Mouse (Mus musculus): ENCODE measurements at regions not wholly inside any gene's neighbourhood (a gene's known extent, or its start where the extent isn't known, plus 50 kb on each side); places are given as distances from the start of the nearest gene placed in this dataset.
A peak's percentile ranks its signal among the peaks of the same experiment; 100 is the strongest.

DNA sequence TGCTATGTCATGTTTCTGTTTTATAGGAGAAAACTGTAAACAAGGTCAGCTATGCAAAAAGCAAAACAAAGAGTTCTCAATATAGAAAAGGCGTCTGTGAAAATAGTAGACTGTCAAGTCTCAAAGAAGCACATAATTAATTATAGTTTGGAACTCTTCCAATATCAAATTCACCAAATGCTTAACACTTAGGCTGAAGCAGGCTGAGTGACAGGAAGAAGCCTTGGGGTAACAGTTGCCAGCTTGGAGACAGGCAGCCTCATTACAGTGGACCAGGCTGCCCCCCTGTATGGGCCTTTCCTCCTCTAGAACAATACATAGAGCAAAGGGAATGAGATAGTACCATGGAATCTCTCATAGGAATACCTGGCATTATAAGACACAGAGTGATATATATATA is 364.8 kb upstream of the Tenm2 start:
- 72% methylated on average over 1 of the region's 1 CpGs for WGBS
- no peak for ATAC-seq (ENCODE audit: insufficient number of reproducible peaks, insufficient read depth, low FRiP score, low TSS enrichment, low read depth)

DNA sequence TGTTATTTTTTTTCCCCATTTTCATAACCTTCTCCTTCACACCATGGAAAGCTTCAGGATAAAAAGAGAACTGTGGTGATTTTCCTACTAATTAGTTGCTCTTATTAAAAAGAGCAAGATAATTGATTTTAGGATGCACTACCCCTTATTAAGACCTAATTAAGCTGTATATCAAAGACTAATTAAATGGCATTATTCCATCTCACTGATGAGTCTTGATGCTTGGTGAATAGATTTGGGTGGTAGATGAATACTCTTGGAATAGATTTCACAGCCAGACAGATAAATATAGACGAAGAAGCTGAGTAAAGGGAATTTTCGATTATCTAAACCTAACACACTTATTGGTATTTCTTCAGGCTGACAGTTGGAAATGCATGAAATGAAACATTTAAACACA is 346.5 kb upstream of the Tenm2 start:
- H3K9ac ChIP-seq (replicated peaks), result no peak overlapping the region
- ATAC-seq (ENCODE audit: insufficient number of reproducible peaks, insufficient read depth, low FRiP score, low TSS enrichment, low read depth), result no peak
- H3K4me2 ChIP-seq, result no peak overlapping the region
- no peaks in the 10 kb centered on the region for H3K36me3 ChIP-seq
- H3K4me3 ChIP-seq (replicated peaks), result no peak overlapping the region
- WGBS, result 84% methylated on average over 2 of the region's 2 CpGs
- H3K27ac ChIP-seq, result no peak overlapping the region
- H3K4me1 ChIP-seq (replicated peaks), result no peaks in the 10 kb centered on the region
- H3K27me3 ChIP-seq, result no peaks in the 10 kb centered on the region
- H3K9me3 ChIP-seq, result no peaks in the 10 kb centered on the region

More for the DNA sequence above, 364.8 kb upstream of the Tenm2 start:
- H3K27me3 ChIP-seq, result no peaks in the 10 kb centered on the region
- H3K4me1 ChIP-seq (replicated peaks), result no peaks in the 10 kb centered on the region
- no peak overlapping the region for H3K4me3 ChIP-seq (replicated peaks)
- no peaks in the 10 kb centered on the region for H3K9me3 ChIP-seq
- no peak overlapping the region for H3K4me2 ChIP-seq
- no peak overlapping the region for H3K27ac ChIP-seq
- no peaks in the 10 kb centered on the region for H3K36me3 ChIP-seq
- H3K9ac ChIP-seq (replicated peaks), result no peak overlapping the region

GRCm38 (mm10) chr11:37533624-37534023 is 297.9 kb upstream of the Tenm2 start:
- H3K27ac ChIP-seq, result no peak overlapping the region
- WGBS, result 68% methylated on average over 2 of the region's 2 CpGs

GRCm38 (mm10) chr11:37532476-37532875 is 296.7 kb upstream of the Tenm2 start:
- ATAC-seq (ENCODE audit: insufficient number of reproducible peaks, insufficient read depth, low FRiP score, low TSS enrichment, low read depth), result no peak
- Histone ChIP-seq H3K4me1 (replicated peaks) (no peaks in the 10 kb centered on the region; the same call in 1 of the 2 replicates), H3K27me3 (no peaks in the 10 kb centered on the region), H3K27ac (no peak overlapping the region), H3K36me3 (no peaks in the 10 kb centered on the region), H3K9ac (replicated peaks) (no peak overlapping the region), H3K4me3 (replicated peaks) (no peak overlapping the region), H3K9me3 (no peaks in the 10 kb centered on the region), H3K4me2 (no peak overlapping the region)
- WGBS, result 53% methylated on average over 2 of the region's 2 CpGs

More at GRCm38 (mm10) chr11:37533624-37534023, 297.9 kb upstream of the Tenm2 start:
- Histone ChIP-seq H3K36me3 (no peaks in the 10 kb centered on the region), H3K9me3 (no peaks in the 10 kb centered on the region), H3K4me2 (no peak overlapping the region), H3K27me3 (no peaks in the 10 kb centered on the region), H3K4me1 (replicated peaks) (no peaks in the 10 kb centered on the region; the same call in 1 of the 2 replicates), H3K9ac (replicated peaks) (no peak overlapping the region), H3K4me3 (replicated peaks) (no peak overlapping the region)
- ATAC-seq (ENCODE audit: insufficient number of reproducible peaks, insufficient read depth, low FRiP score, low TSS enrichment, low read depth), result no peak

- Histone ChIP-seq H3K27me3 (no peaks in the 10 kb centered on the region), H3K27ac (no peak overlapping the region), H3K4me1 (replicated peaks) (no peaks in the 10 kb centered on the region), H3K9me3 (no peaks in the 10 kb centered on the region), H3K4me3 (replicated peaks) (no peak overlapping the region), H3K36me3 (no peaks in the 10 kb centered on the region), H3K9ac (replicated peaks) (no peak overlapping the region), H3K4me2 (no peak overlapping the region)
- no peak for ATAC-seq (ENCODE audit: insufficient number of reproducible peaks, insufficient read depth, low FRiP score, low TSS enrichment, low read depth)
- WGBS, result 78% methylated on average over 3 of the region's 3 CpGs
Observed at GRCm38 (mm10) chr11:37498463-37499015, 262.8 kb upstream of the Tenm2 start.

DNA sequence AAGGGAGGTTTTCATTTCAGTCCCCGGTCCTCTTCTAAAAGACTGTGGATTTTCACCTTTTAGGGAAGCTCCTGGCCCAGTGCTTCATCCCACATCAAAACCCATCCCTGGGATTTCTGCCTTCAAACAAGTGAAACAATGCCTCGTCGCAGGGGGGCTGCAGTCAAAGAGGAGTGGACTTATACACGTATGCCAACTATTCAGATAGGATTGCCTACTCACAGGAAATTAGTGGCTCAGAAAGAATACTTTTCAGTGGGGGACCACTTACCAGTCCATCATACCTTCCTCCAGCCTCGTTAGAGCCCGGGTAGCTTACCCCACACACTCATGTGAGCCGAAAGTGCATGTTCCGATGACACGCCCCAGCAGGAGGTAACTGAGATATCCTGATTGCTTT is 262.1 kb upstream of the Tenm2 start:
- no peaks in the 10 kb centered on the region for H3K4me1 ChIP-seq (replicated peaks)
- H3K4me3 ChIP-seq (replicated peaks), result no peak overlapping the region
- no peak for ATAC-seq (ENCODE audit: insufficient number of reproducible peaks, insufficient read depth, low FRiP score, low TSS enrichment, low read depth)
- H3K27ac ChIP-seq, result no peak overlapping the region
- H3K27me3 ChIP-seq, result no peaks in the 10 kb centered on the region
- no peak overlapping the region for H3K9ac ChIP-seq (replicated peaks)
- H3K4me2 ChIP-seq, result no peak overlapping the region
- H3K9me3 ChIP-seq, result no peaks in the 10 kb centered on the region
- 61% methylated on average over 9 of the region's 9 CpGs for WGBS
- H3K36me3 ChIP-seq, result no peaks in the 10 kb centered on the region

GRCm38 (mm10) chr11:37480236-37480635 is 244.5 kb upstream of the Tenm2 start:
- no peak overlapping the region for H3K27ac ChIP-seq
- no peak overlapping the region for H3K4me2 ChIP-seq
- no peak for ATAC-seq (ENCODE audit: insufficient number of reproducible peaks, insufficient read depth, low FRiP score, low TSS enrichment, low read depth)
- no peaks in the 10 kb centered on the region for H3K36me3 ChIP-seq
- no peaks in the 10 kb centered on the region for H3K4me1 ChIP-seq (replicated peaks)
- H3K4me3 ChIP-seq (replicated peaks), result no peak overlapping the region
- H3K9ac ChIP-seq (replicated peaks), result no peak overlapping the region
- 73% methylated on average over 3 of the region's 3 CpGs for WGBS
- H3K27me3 ChIP-seq, result no peaks in the 10 kb centered on the region
- H3K9me3 ChIP-seq, result no peaks in the 10 kb centered on the region

DNA sequence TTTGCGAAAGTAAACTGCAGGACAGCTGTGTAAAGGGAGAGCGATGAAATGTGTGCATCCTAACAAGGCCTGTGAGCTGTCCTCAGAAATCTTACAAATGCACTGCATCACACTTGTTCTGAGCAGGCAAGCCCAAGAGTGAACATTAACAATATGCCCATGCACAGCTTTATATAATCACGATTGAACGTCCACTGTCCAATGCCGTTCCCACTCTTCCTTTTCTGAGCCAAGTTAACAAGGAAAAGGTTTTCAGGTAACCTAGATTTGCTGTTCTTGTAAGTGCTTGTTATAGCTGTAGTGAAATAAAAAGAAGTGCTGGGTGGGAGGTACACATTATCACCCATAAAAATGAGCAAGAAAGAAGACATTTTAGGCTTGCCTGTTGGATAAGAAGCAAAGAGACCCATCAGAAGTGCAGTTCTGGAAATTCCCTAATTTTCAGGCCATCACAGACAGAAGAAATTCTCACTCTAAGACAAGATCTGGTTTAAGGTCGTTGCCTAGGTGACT is 243.3 kb upstream of the Tenm2 start:
- H3K4me1 ChIP-seq (replicated peaks), result no peaks in the 10 kb centered on the region
- no peak overlapping the region for H3K9ac ChIP-seq (replicated peaks)
- H3K4me2 ChIP-seq, result no peak overlapping the region
- H3K4me3 ChIP-seq (replicated peaks), result no peak overlapping the region
- no peaks in the 10 kb centered on the region for H3K36me3 ChIP-seq
- no peaks in the 10 kb centered on the region for H3K27me3 ChIP-seq
- H3K27ac ChIP-seq, result no peak overlapping the region
- no peak for ATAC-seq (ENCODE audit: insufficient number of reproducible peaks, insufficient read depth, low FRiP score, low TSS enrichment, low read depth)
- 93% methylated on average over 6 of the region's 6 CpGs for WGBS
- no peaks in the 10 kb centered on the region for H3K9me3 ChIP-seq

DNA sequence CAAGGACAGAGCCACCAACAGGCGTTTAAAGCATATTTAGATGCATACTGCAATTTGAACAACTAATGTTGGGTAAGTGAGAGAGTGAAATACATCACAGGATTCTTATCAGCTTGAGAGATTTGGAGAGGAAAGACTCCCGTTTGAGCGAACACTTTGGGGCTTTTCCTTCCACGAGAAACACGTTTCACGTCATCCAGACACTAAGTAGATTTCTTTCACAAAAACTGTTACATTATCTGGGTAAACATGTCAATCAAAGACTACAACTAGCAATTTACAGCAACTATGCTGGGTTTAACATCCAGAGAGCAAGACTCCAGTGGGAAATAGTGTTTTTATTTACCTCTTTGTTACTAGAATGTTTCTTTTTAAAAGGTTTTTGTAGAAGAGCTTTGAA is 238.3 kb upstream of the Tenm2 start:
- no peak overlapping the region for H3K4me3 ChIP-seq (replicated peaks)
- 77% methylated on average over 6 of the region's 6 CpGs for WGBS
- no peaks in the 10 kb centered on the region for H3K27me3 ChIP-seq
- H3K4me2 ChIP-seq, result no peak overlapping the region
- no peak overlapping the region for H3K9ac ChIP-seq (replicated peaks)
- no peak overlapping the region for H3K27ac ChIP-seq
- H3K36me3 ChIP-seq, result no peaks in the 10 kb centered on the region
- no peaks in the 10 kb centered on the region for H3K9me3 ChIP-seq
- no peak for ATAC-seq (ENCODE audit: insufficient number of reproducible peaks, insufficient read depth, low FRiP score, low TSS enrichment, low read depth)
- H3K4me1 ChIP-seq (replicated peaks), result no peaks in the 10 kb centered on the region

GRCm38 (mm10) chr11:37463658-37464420 is 228.1 kb upstream of the Tenm2 start:
- ATAC-seq (ENCODE audit: insufficient number of reproducible peaks, insufficient read depth, low FRiP score, low TSS enrichment, low read depth), result peak; percentile 83; the same call in 1 of the 2 replicates

GRCm38 (mm10) chr11:37462375-37462774 is 226.6 kb upstream of the Tenm2 start:
- Histone ChIP-seq H3K27me3 (no peaks in the 10 kb centered on the region), H3K4me1 (replicated peaks) (peaks cover 6% of the 10 kb centered on the region; the same call in 1 of the 2 replicates), H3K36me3 (no peaks in the 10 kb centered on the region), H3K9ac (replicated peaks) (no peak overlapping the region), H3K9me3 (no peaks in the 10 kb centered on the region), H3K4me2 (no peak overlapping the region), H3K27ac (no peak overlapping the region), H3K4me3 (replicated peaks) (no peak overlapping the region)
- no peak for ATAC-seq (ENCODE audit: insufficient number of reproducible peaks, insufficient read depth, low FRiP score, low TSS enrichment, low read depth)
- 83% methylated on average over 4 of the region's 4 CpGs for whole genome bisulfite sequencing

More at GRCm38 (mm10) chr11:37463658-37464420, 228.1 kb upstream of the Tenm2 start:
- WGBS, result 58% methylated on average over 9 of the region's 9 CpGs
- no peak overlapping the region for H3K27ac ChIP-seq
- no peak overlapping the region for H3K4me2 ChIP-seq
- H3K9me3 ChIP-seq, result no peaks in the 10 kb centered on the region
- no peak overlapping the region for H3K4me3 ChIP-seq (replicated peaks)
- no peaks in the 10 kb centered on the region for H3K36me3 ChIP-seq
- peaks cover 3% of the 10 kb centered on the region; the same call in 1 of the 2 replicates for H3K4me1 ChIP-seq (replicated peaks)
- H3K27me3 ChIP-seq, result no peaks in the 10 kb centered on the region
- no peak overlapping the region for H3K9ac ChIP-seq (replicated peaks)

Measured in limb, embryonic 12.5 days (tissue).